Mouse (Mus musculus) T-helper 1 cell (primary cell): ENCODE results near the gene Maml3.

Source experiments
- in situ Hi-C: fragments of 300-600 bp; cut with MboI, MseI; formaldehyde crosslinking; loops from one replicate; pipeline ENCODE4 v1.15.1; 2025; ENCODE audit warnings: high pct_unique_total_duplicates

The Maml3 gene

GRCm38 (mm10) chr3:52006721-52007330 lies 98.0 kb downstream of the Maml3 start:
- in situ Hi-C loops, result no loop called here

- in situ Hi-C loops, result no loop called here
Measured at GRCm38 (mm10) chr3:52003663-52004062, 101.2 kb downstream of the Maml3 start.

- in situ Hi-C loops, result no loop called here
Measured at GRCm38 (mm10) chr3:52001518-52001895, 103.4 kb downstream of the Maml3 start.

- in situ Hi-C loops, result no loop called here
Measured at GRCm38 (mm10) chr3:52000871-52001517, 103.9 kb downstream of the Maml3 start.

- in situ Hi-C loops, result loop anchor here (10.0 to 25.0 kb wide), 2 partner anchors 785 to 1287 kb away; no protein-coding TSS in a partner anchor
Measured at GRCm38 (mm10) chr3:51999671-52000437, 105.0 kb downstream of the Maml3 start.

GRCm38 (mm10) chr3:51998511-51999399 lies 106.1 kb downstream of the Maml3 start:
- in situ Hi-C loops, result loop anchor here (10.0 to 25.0 kb wide), 2 partner anchors 784 to 1289 kb away; no protein-coding TSS in a partner anchor

GRCm38 (mm10) chr3:51997616-51998015 lies 107.3 kb downstream of the Maml3 start:
- in situ Hi-C loops, result loop anchor here (10.0 to 25.0 kb wide), 2 partner anchors 783 to 1290 kb away; no protein-coding TSS in a partner anchor

- in situ Hi-C loops, result loop anchor here (25.0 kb wide), 1 partner anchor 1301 kb away; no protein-coding TSS in a partner anchor
Measured at GRCm38 (mm10) chr3:51986507-51986906, 118.4 kb downstream of the Maml3 start.

GRCm38 (mm10) chr3:51981496-51981895 lies 123.4 kb downstream of the Maml3 start:
- in situ Hi-C loops, result loop anchor here (25.0 kb wide), 1 partner anchor 1306 kb away; no protein-coding TSS in a partner anchor

GRCm38 (mm10) chr3:51977654-51978352 lies 127.1 kb downstream of the Maml3 start:
- in situ Hi-C loops, result loop anchor here (25.0 kb wide), 1 partner anchor 1309 kb away; no protein-coding TSS in a partner anchor

- in situ Hi-C loops, result no loop called here
Measured at GRCm38 (mm10) chr3:51974601-51975000, 130.3 kb downstream of the Maml3 start.

- in situ Hi-C loops, result no loop called here
Measured at GRCm38 (mm10) chr3:51974153-51974552, 130.7 kb downstream of the Maml3 start.

GRCm38 (mm10) chr3:51972576-51972975 lies 132.3 kb downstream of the Maml3 start:
- in situ Hi-C loops, result no loop called here

GRCm38 (mm10) chr3:51970489-51970888 lies 134.4 kb downstream of the Maml3 start:
- in situ Hi-C loops, result no loop called here

GRCm38 (mm10) chr3:51969451-51969850 lies 135.4 kb downstream of the Maml3 start:
- in situ Hi-C loops, result no loop called here

GRCm38 (mm10) chr3:51965841-51966240 lies 139.0 kb downstream of the Maml3 start:
- in situ Hi-C loops, result no loop called here

GRCm38 (mm10) chr3:51965436-51965835 lies 139.4 kb downstream of the Maml3 start:
- in situ Hi-C loops, result no loop called here

GRCm38 (mm10) chr3:51965008-51965407 lies 139.9 kb downstream of the Maml3 start:
- in situ Hi-C loops, result no loop called here

- in situ Hi-C loops, result no loop called here
Measured at GRCm38 (mm10) chr3:51963891-51964593, 140.8 kb downstream of the Maml3 start.
